Mouse (Mus musculus) stomach, embryonic 16.5 days (tissue): Measurements from ENCODE around the gene Atp6v1b1. TPM values are rescaled to one million over a fixed set of nuclear protein-coding genes. Genes with fewer than 3 reads are reported as not detected.

Experiments used
- ATAC-seq: fragments of 200-750 bp; cut with Nextera tagmentation; 2 replicates; pipeline ENCODE4 v1.8.0; 2017; ENCODE audit warnings: moderate number of reproducible peaks, moderate TSS enrichment; ENCODE audit not compliant: insufficient read depth, low FRiP score
- H3K27ac ChIP-seq: fragments of 300-500 bp; sonication (generic); 2 replicates; pipeline ENCODE4 v1.5.1; 2014; ENCODE audit warnings: low read length
- H3K27me3 ChIP-seq: fragments of 300-500 bp; sonication (generic); 2 replicates; pipeline ENCODE4 v1.6.1; 2014; ENCODE audit warnings: low read length, control low read depth, mixed read lengths; ENCODE audit not compliant: control insufficient read depth, insufficient read depth
- H3K36me3 ChIP-seq: fragments of 300-500 bp; sonication (generic); 2 replicates; pipeline ENCODE4 v1.6.1; 2014; ENCODE audit warnings: low read length; ENCODE audit not compliant: control insufficient read depth, insufficient read depth
- H3K4me1 ChIP-seq: fragments of 300-500 bp; sonication (generic); 2 replicates; pipeline ENCODE4 v1.6.1; 2014; ENCODE audit warnings: low read length, control low read depth, mixed read lengths; ENCODE audit not compliant: control insufficient read depth, insufficient read depth
- H3K4me2 ChIP-seq: fragments of 300-500 bp; sonication (generic); 2 replicates; pipeline ENCODE4 v1.6.1; 2014; ENCODE audit warnings: low read depth, low read length, mixed read lengths
- H3K4me3 ChIP-seq: fragments of 300-500 bp; sonication (generic); replicated peaks from 2 replicates; pipeline ENCODE4 v1.5.1; 2014; ENCODE audit warnings: mild to moderate bottlenecking, low read length
- H3K9ac ChIP-seq: fragments of 300-500 bp; sonication (generic); 2 replicates; pipeline ENCODE4 v1.6.1; 2014; ENCODE audit warnings: low read length
- H3K9me3 ChIP-seq: fragments of 300-500 bp; sonication (generic); replicated peaks from 2 replicates; pipeline ENCODE4 v1.6.1; 2016; ENCODE audit warnings: low read length, control low read depth; ENCODE audit not compliant: control insufficient read depth
- WGBS: fragments of 180-500 bp; shearing (Covaris S2); extraction: QIAGEN DNeasy Blood & Tissue Kit; methylation state at CpG from one replicate; pipeline ENCODE4 v1.1.7; 2014; 5-methylcytosine and 5-hydroxymethylcytosine counted together
- polyA plus RNA-seq: library from polyadenylated mRNA; unstranded; fragments of >200 nt; fragmentation: Nextera tagmentation; extraction: Ambion mirVana; gene quantifications from 2 replicates; pipeline ENCODE4 v1.2.1, GENCODE M21; 2015

The Atp6v1b1 gene
- polyA plus RNA-seq, 1 experiment from 2014 or later = not detected

DNA sequence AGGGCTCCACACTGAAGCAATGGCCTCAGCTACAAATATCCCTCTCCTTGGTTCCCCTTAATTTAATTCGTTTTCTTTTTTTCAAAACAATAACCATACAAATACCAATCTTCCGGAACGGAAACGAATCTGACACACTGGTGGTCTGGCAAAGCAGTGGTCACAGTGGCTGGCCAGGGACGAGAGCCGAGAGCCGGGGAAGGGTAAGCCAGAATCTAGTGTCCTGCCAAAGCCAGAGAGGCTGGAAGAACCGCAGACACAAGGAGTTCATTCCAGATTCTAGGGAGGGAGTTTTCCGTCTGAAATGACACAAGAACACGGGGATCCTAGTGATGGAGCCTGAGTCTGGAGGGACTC, 39.1 kb upstream of the Atp6v1b1 start:
- H3K36me3 ChIP-seq = no peaks in the 10 kb centered on the region
- WGBS = 2% methylated on average over 10 of the region's 10 CpGs
- no peak overlapping the region for H3K4me2 ChIP-seq

DNA sequence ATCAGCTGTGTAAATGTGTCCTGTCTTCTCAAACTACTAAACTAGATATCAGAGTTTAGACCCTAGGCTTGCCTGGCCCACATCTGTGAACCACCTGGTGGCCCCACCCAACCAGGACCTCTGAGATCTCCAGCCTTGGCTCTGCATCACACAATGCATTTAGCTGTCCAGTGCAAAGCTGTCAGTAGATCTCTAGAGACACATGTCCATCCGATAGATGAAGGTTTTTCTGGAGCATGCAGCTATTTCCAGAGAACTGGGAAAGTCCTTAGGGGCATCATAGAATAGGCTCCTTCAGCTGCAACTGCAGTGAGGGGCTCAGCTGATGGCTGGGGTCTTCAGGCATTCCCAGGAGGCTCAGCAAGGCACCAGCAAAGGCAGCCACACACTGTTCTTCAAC, 38.5 kb upstream of the Atp6v1b1 start:
- Histone ChIP-seq H3K9me3 (no peaks in the 10 kb centered on the region), H3K36me3 (no peaks in the 10 kb centered on the region), H3K4me2 (no peak overlapping the region), H3K4me3 (no peak overlapping the region), H3K27me3 (peaks cover 87% of the 10 kb centered on the region), H3K4me1 (peaks cover 5% of the 10 kb centered on the region; the same call in 1 of the 2 replicates), H3K9ac (no peak overlapping the region), H3K27ac (no peak overlapping the region)
- ATAC-seq = no peak
- 11% methylated on average over 1 of the region's 1 CpGs for WGBS

More for the DNA sequence above, 39.1 kb upstream of the Atp6v1b1 start:
- Histone ChIP-seq H3K9ac (no peak overlapping the region), H3K27ac (no peak overlapping the region), H3K9me3 (no peaks in the 10 kb centered on the region), H3K4me3 (no peak overlapping the region), H3K27me3 (peaks cover 87% of the 10 kb centered on the region), H3K4me1 (peaks cover 5% of the 10 kb centered on the region; the same call in 1 of the 2 replicates)
- ATAC-seq = no peak

- no peak overlapping the region for H3K4me2 ChIP-seq
- no peak overlapping the region for H3K27ac ChIP-seq
- H3K9me3 ChIP-seq = no peaks in the 10 kb centered on the region
- H3K4me1 ChIP-seq = peaks cover 5% of the 10 kb centered on the region; the same call in 1 of the 2 replicates
- 20% methylated on average over 5 of the region's 5 CpGs for WGBS
- no peak for ATAC-seq
- no peak overlapping the region for H3K4me3 ChIP-seq
- H3K9ac ChIP-seq = no peak overlapping the region
- H3K27me3 ChIP-seq = peaks cover 87% of the 10 kb centered on the region
- no peaks in the 10 kb centered on the region for H3K36me3 ChIP-seq
Measured at GRCm38 (mm10) chr6:83704701-83705100, 38.1 kb upstream of the Atp6v1b1 start.

- Histone ChIP-seq H3K4me2 (no peak overlapping the region), H3K9ac (no peak overlapping the region), H3K4me1 (peaks cover 11% of the 10 kb centered on the region; the same call in 1 of the 2 replicates), H3K27me3 (peaks cover 95% of the 10 kb centered on the region), H3K4me3 (no peak overlapping the region), H3K9me3 (no peaks in the 10 kb centered on the region), H3K36me3 (no peaks in the 10 kb centered on the region), H3K27ac (no peak overlapping the region)
- ATAC-seq = no peak
- WGBS = 8% methylated on average over 6 of the region's 6 CpGs
Measured at GRCm38 (mm10) chr6:83707738-83708510, 34.9 kb upstream of the Atp6v1b1 start.

GRCm38 (mm10) chr6:83710361-83711066, 32.3 kb upstream of the Atp6v1b1 start:
- Histone ChIP-seq H3K9me3 (no peaks in the 10 kb centered on the region), H3K4me1 (peaks cover 16% of the 10 kb centered on the region; the same call in 1 of the 2 replicates), H3K27ac (no peak overlapping the region), H3K4me2 (peak overlapping the region; percentile 61), H3K36me3 (no peaks in the 10 kb centered on the region), H3K4me3 (peak overlapping the region; percentile 44), H3K9ac (no peak overlapping the region), H3K27me3 (peaks cover 97% of the 10 kb centered on the region)
- under 1% methylated on average over 32 of the region's 32 CpGs for WGBS
- peak; percentile 68; the same call in 1 of the 2 replicates for ATAC-seq

GRCm38 (mm10) chr6:83711067-83711675, 31.6 kb upstream of the Atp6v1b1 start, which contains the start of gene Vax2:
Gene Vax2 (plus strand): TSS chr6:83711264.
- WGBS = under 1% methylated on average over 46 of the region's 46 CpGs
- Histone ChIP-seq H3K9me3 (no peaks in the 10 kb centered on the region), H3K9ac (peak within 1 kb of the TSS; percentile 31; the same call in 1 of the 2 replicates)

DNA sequence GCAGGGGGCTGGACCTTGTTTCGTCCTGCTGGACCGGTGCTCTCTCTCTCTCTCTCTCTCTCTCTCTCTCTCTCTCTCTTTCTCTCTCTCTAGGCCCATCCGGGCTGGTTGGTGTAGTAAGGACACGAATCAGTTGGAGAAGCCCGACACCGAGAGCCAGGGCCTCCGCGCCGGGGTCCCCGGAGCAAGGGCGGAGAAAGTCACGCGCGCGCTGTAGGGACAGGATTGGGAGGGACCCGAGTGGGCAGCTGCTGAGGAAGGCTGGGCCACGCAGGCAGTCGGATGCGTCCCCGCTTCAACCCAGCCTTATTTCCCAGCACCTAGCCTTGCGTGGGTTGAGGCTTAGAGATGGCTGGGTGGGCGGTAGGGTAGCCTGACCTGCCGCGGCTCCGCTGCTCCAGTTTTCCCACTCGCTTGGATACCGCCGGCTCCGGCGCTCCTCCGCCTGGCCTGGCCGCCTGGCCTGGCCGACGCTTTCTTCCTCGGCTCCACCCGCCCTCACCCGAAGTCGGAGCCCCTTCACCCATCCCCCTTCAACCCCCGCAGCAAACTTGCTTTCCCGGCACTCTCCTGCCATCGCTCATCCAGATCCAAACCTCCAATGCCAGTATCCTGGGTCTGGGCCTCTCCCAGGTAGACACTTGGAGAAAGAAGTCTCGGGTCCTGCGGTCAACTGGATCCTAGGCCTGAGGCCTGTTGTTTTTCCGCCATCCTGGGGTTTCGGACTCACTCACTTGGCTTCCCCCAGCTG, 30.9 kb upstream of the Atp6v1b1 start:
- no peak for ATAC-seq
- Histone ChIP-seq H3K9me3 (no peaks in the 10 kb centered on the region), H3K9ac (no peak overlapping the region), H3K36me3 (no peaks in the 10 kb centered on the region), H3K27me3 (peaks cover 95% of the 10 kb centered on the region), H3K4me3 (peak overlapping the region; percentile 44), H3K27ac (no peak overlapping the region), H3K4me1 (peaks cover 16% of the 10 kb centered on the region; the same call in 1 of the 2 replicates), H3K4me2 (peak overlapping the region; percentile 61)
- WGBS = 3% methylated on average over 45 of the region's 45 CpGs

More at GRCm38 (mm10) chr6:83711067-83711675, 31.6 kb upstream of the Atp6v1b1 start, which contains the start of gene Vax2:
- H3K36me3 ChIP-seq = no peaks in the 10 kb centered on the region
- H3K4me1 ChIP-seq = peaks cover 16% of the 10 kb centered on the region; the same call in 1 of the 2 replicates
- H3K27me3 ChIP-seq = peaks cover 98% of the 10 kb centered on the region
- H3K4me2 ChIP-seq = peak within 1 kb of the TSS; percentile 61
- ATAC-seq = peak; percentile 89; the same call in 1 of the 2 replicates
- peak within 1 kb of the TSS; percentile 44 for H3K4me3 ChIP-seq
- H3K27ac ChIP-seq = no peak within 1 kb of the TSS

- 3% methylated on average over 12 of the region's 12 CpGs for WGBS
Measured at GRCm38 (mm10) chr6:83713271-83714136, 29.3 kb upstream of the Atp6v1b1 start.

More at GRCm38 (mm10) chr6:83713271-83714136, 29.3 kb upstream of the Atp6v1b1 start:
- peaks cover 95% of the 10 kb centered on the region for H3K27me3 ChIP-seq
- no peak for ATAC-seq
- H3K4me3 ChIP-seq = no peak overlapping the region
- H3K4me2 ChIP-seq = no peak overlapping the region
- no peaks in the 10 kb centered on the region for H3K9me3 ChIP-seq
- no peak overlapping the region for H3K27ac ChIP-seq
- H3K36me3 ChIP-seq = no peaks in the 10 kb centered on the region
- no peak overlapping the region for H3K9ac ChIP-seq
- peaks cover 16% of the 10 kb centered on the region; the same call in 1 of the 2 replicates for H3K4me1 ChIP-seq
